Mouse (Mus musculus) bone marrow macrophage, adult 2 months (primary cell): ENCODE results near the gene Msi2. TPM values are rescaled to one million over a fixed set of nuclear protein-coding genes. Genes with fewer than 3 reads are reported as not detected.

Source experiments
- H3K27ac ChIP-seq: 2 replicates; pipeline ENCODE4 v1.5.1; 2012; ENCODE audit warnings: low read depth, low read length; ENCODE audit not compliant: insufficient read depth
- H3K4me1 ChIP-seq: 2 replicates; pipeline ENCODE4 v1.6.1; 2012; ENCODE audit warnings: low read length; ENCODE audit not compliant: control insufficient read depth, insufficient read depth
- H3K4me3 ChIP-seq: 2 replicates; pipeline ENCODE4 v1.5.1; 2012; ENCODE audit warnings: mild to moderate bottlenecking, low read length, moderate library complexity; ENCODE audit not compliant: insufficient read depth
- CTCF ChIP-seq: IDR thresholded peaks from 2 replicates; pipeline ENCODE4 v1.5.1; 2012; ENCODE audit warnings: low read depth, mild to moderate bottlenecking, low read length, moderate library complexity
- POLR2A ChIP-seq: IDR thresholded peaks from 2 replicates; pipeline ENCODE4 v1.6.1; 2012; ENCODE audit warnings: mild to moderate bottlenecking, low read depth, low read length, borderline replicate concordance
- polyA plus RNA-seq: library from polyadenylated mRNA; stranded (reverse); fragments of >200 nt; gene quantifications from 2 replicates; pipeline ENCODE4 v1.2.4, GENCODE M21; 2012; ENCODE audit not compliant: missing spikeins, insufficient read depth, insufficient read length

The Msi2 gene
- polyA plus RNA-seq, 1 experiment = 9.8 TPM

- Histone ChIP-seq H3K4me1 (no peaks in the 10 kb centered on the region), H3K27ac (no peak overlapping the region), H3K4me3 (no peak overlapping the region)
- no peak for TF ChIP-seq CTCF
- no peak for TF ChIP-seq POLR2A
These were observed 141.9 kb downstream of the Msi2 start for GRCm38 (mm10) chr11:88576233-88576998.

- Histone ChIP-seq H3K27ac (no peak overlapping the region), H3K4me1 (no peaks in the 10 kb centered on the region), H3K4me3 (no peak overlapping the region)
- TF ChIP-seq POLR2A (no peak), CTCF (no peak)
These were observed 143.5 kb downstream of the Msi2 start for GRCm38 (mm10) chr11:88574575-88575360.

- Histone ChIP-seq H3K27ac (no peak overlapping the region), H3K4me3 (no peak overlapping the region), H3K4me1 (no peaks in the 10 kb centered on the region)
- no peak for TF ChIP-seq CTCF
- TF ChIP-seq POLR2A = no peak
These were observed 145.3 kb downstream of the Msi2 start for GRCm38 (mm10) chr11:88573013-88573412.

GRCm38 (mm10) chr11:88572461-88572860 lies 145.9 kb downstream of the Msi2 start:
- Histone ChIP-seq H3K4me3 (no peak overlapping the region), H3K27ac (no peak overlapping the region), H3K4me1 (no peaks in the 10 kb centered on the region)
- TF ChIP-seq POLR2A (no peak), CTCF (no peak)

GRCm38 (mm10) chr11:88570715-88571202 lies 147.6 kb downstream of the Msi2 start:
- TF ChIP-seq POLR2A (no peak), CTCF (no peak)
- H3K4me1 ChIP-seq = no peaks in the 10 kb centered on the region
- no peak overlapping the region for H3K4me3 ChIP-seq

GRCm38 (mm10) chr11:88566613-88567606 lies 151.4 kb downstream of the Msi2 start:
- TF ChIP-seq POLR2A = no peak
- no peak for TF ChIP-seq CTCF
- H3K4me3 ChIP-seq = no peak overlapping the region
- H3K4me1 ChIP-seq = no peaks in the 10 kb centered on the region
- H3K27ac ChIP-seq = no peak overlapping the region

More at GRCm38 (mm10) chr11:88570715-88571202, 147.6 kb downstream of the Msi2 start:
- H3K27ac ChIP-seq = no peak overlapping the region

GRCm38 (mm10) chr11:88564810-88565209 lies 153.5 kb downstream of the Msi2 start:
- no peak for TF ChIP-seq POLR2A
- no peak for TF ChIP-seq CTCF
- Histone ChIP-seq H3K4me3 (no peak overlapping the region), H3K27ac (no peak overlapping the region), H3K4me1 (no peaks in the 10 kb centered on the region)

- peaks cover 3% of the 10 kb centered on the region; the same call in 1 of the 2 replicates for H3K4me1 ChIP-seq
These were observed 153.9 kb downstream of the Msi2 start for GRCm38 (mm10) chr11:88564363-88564762.

GRCm38 (mm10) chr11:88561191-88561590 lies 157.1 kb downstream of the Msi2 start:
- H3K27ac ChIP-seq = no peak overlapping the region
- no peak overlapping the region for H3K4me3 ChIP-seq
- TF ChIP-seq CTCF (no peak), POLR2A (no peak)
- peaks cover 12% of the 10 kb centered on the region for H3K4me1 ChIP-seq

More at GRCm38 (mm10) chr11:88564363-88564762, 153.9 kb downstream of the Msi2 start:
- no peak for TF ChIP-seq POLR2A
- no peak for TF ChIP-seq CTCF
- H3K27ac ChIP-seq = no peak overlapping the region
- no peak overlapping the region for H3K4me3 ChIP-seq
